Mouse (Mus musculus) MEL (cell line): ENCODE data around the gene Myg1. TPM values are rescaled to one million over a fixed set of nuclear protein-coding genes. Genes with fewer than 3 reads are reported as not detected.
A peak's percentile ranks its signal among the peaks of the same experiment; 100 is the strongest.

Experiments
- DNase-seq: peaks from one replicate; pipeline ENCODE4 v3.0.0; 2011; ENCODE audit warnings: low read depth, low spot score
- H3K27ac ChIP-seq: 2 replicates; pipeline ENCODE4 v1.5.1; 2012; ENCODE audit warnings: low read depth, mild to moderate bottlenecking, control low read depth, low read length, moderate library complexity; ENCODE audit not compliant: control insufficient read depth
- H3K27me3 ChIP-seq, 2 experiments: fragments of 150-350 bp in 1 of 2; sonication (generic) in 1 of 2; 2 replicates each; pipeline ENCODE4 v1.6.1; 2012; ENCODE audit warnings: low read length in 2 of 2, mild to moderate bottlenecking in 2 of 2, improper control_type of control experiment in 1 of 2, moderate library complexity in 1 of 2; ENCODE audit not compliant: insufficient read depth in 2 of 2, control insufficient read depth in 1 of 2
- H3K36me3 ChIP-seq, 2 experiments: 2 replicates each; pipeline ENCODE4 v1.6.1; 2012 to 2014; ENCODE audit warnings: low read length in 2 of 2, improper control_type of control experiment in 1 of 2, inconsistent platforms in 1 of 2, mild to moderate bottlenecking in 1 of 2; ENCODE audit not compliant: insufficient read depth in 2 of 2, control insufficient read depth in 1 of 2
- H3K4me1 ChIP-seq, 2 experiments: fragments of 150-350 bp in 1 of 2; sonication (generic) in 1 of 2; 2 replicates each; pipeline ENCODE4 v1.6.1; 2012; ENCODE audit warnings: low read length in 2 of 2, improper control_type of control experiment in 1 of 2, mild to moderate bottlenecking in 1 of 2; ENCODE audit not compliant: insufficient read depth in 2 of 2, control insufficient read depth in 1 of 2
- H3K4me3 ChIP-seq, 2 experiments: fragments of 150-350 bp in 1 of 2; sonication (generic) in 1 of 2; 2 replicates each; pipeline ENCODE4 v1.5.1; 2012; ENCODE audit warnings: low read depth in 2 of 2, low read length in 2 of 2, mild to moderate bottlenecking in 2 of 2, moderate library complexity in 2 of 2, control low read depth in 1 of 2, improper control_type of control experiment in 1 of 2; ENCODE audit not compliant: control insufficient read depth in 1 of 2, insufficient read depth in 1 of 2
- H3K79me2 ChIP-seq: 2 replicates; pipeline ENCODE4 v1.6.1; 2012; ENCODE audit warnings: mild to moderate bottlenecking, low read length, moderate library complexity; ENCODE audit not compliant: control insufficient read depth, poor library complexity, insufficient read depth
- H3K9ac ChIP-seq: 2 replicates; pipeline ENCODE4 v1.6.1; 2012; ENCODE audit warnings: low read depth, mild to moderate bottlenecking, control low read depth, low read length, moderate library complexity; ENCODE audit not compliant: control insufficient read depth, poor library complexity, severe bottlenecking
- H3K9me3 ChIP-seq: fragments of 150-350 bp; sonication (generic); replicated peaks from 2 replicates; pipeline ENCODE4 v1.6.1; 2012; ENCODE audit warnings: mild to moderate bottlenecking, low read length, improper control_type of control experiment, moderate library complexity; ENCODE audit not compliant: insufficient read depth
- E2F4 ChIP-seq: IDR thresholded peaks from 2 replicates; pipeline ENCODE4 v1.6.1; 2011; ENCODE audit warnings: low read depth, low read length, improper control_type of control experiment, borderline replicate concordance
- ELF1 ChIP-seq: IDR thresholded peaks from 2 replicates; pipeline ENCODE4 v1.6.1; 2014; ENCODE audit warnings: low read depth, mild to moderate bottlenecking, inconsistent platforms, low read length, improper control_type of control experiment, moderate library complexity
- EP300 ChIP-seq, 2 experiments: IDR thresholded peaks; 2 replicates each; pipeline ENCODE4 v1.6.1; 2011; ENCODE audit warnings: improper control_type of control experiment in 2 of 2, low read length in 2 of 2, low read depth in 1 of 2, mild to moderate bottlenecking in 1 of 2
- ETS1 ChIP-seq: IDR thresholded peaks from 2 replicates; pipeline ENCODE4 v1.6.1; 2012; ENCODE audit warnings: low read depth, mild to moderate bottlenecking, inconsistent platforms, low read length, improper control_type of control experiment, moderate library complexity
- GABPA ChIP-seq: IDR thresholded peaks from 2 replicates; pipeline ENCODE4 v1.6.1; 2012; ENCODE audit warnings: low read depth, mild to moderate bottlenecking, inconsistent platforms, low read length, improper control_type of control experiment, moderate library complexity
- MAX ChIP-seq: IDR thresholded peaks from 2 replicates; pipeline ENCODE4 v1.6.1; 2011; ENCODE audit warnings: low read length, improper control_type of control experiment
- MAZ ChIP-seq: IDR thresholded peaks from 2 replicates; pipeline ENCODE4 v1.6.1; 2012; ENCODE audit warnings: low read depth, mild to moderate bottlenecking, inconsistent platforms, low read length, improper control_type of control experiment
- MEF2A ChIP-seq: IDR thresholded peaks from 2 replicates; pipeline ENCODE4 v1.6.1; 2014; ENCODE audit warnings: low read depth, mild to moderate bottlenecking, inconsistent platforms, low read length, improper control_type of control experiment; ENCODE audit not compliant: poor library complexity, insufficient replicate concordance, severe bottlenecking; ENCODE audit errors: extremely low read depth
- MXI1 ChIP-seq: IDR thresholded peaks from 2 replicates; pipeline ENCODE4 v1.6.1; 2011; ENCODE audit warnings: mild to moderate bottlenecking, low read depth, low read length, improper control_type of control experiment
- POLR2A ChIP-seq, 2 experiments: IDR thresholded peaks; 2 replicates each; pipeline ENCODE4 v1.6.1; 2011 to 2012; ENCODE audit warnings: low read length in 2 of 2, mild to moderate bottlenecking in 2 of 2, control low read depth in 1 of 2, improper control_type of control experiment in 1 of 2, low read depth in 1 of 2, moderate library complexity in 1 of 2; ENCODE audit not compliant: control insufficient read depth in 1 of 2, insufficient read depth in 1 of 2, poor library complexity in 1 of 2
- POLR2AphosphoS2 ChIP-seq: IDR thresholded peaks from 2 replicates; pipeline ENCODE4 v1.6.1; 2011; ENCODE audit warnings: low read length, improper control_type of control experiment
- RAD21 ChIP-seq: IDR thresholded peaks from 2 replicates; pipeline ENCODE4 v1.6.1; 2011; ENCODE audit warnings: mild to moderate bottlenecking, low read depth, low read length, improper control_type of control experiment
- RCOR1 ChIP-seq: IDR thresholded peaks from 2 replicates; pipeline ENCODE4 v1.6.1; 2012; ENCODE audit warnings: low read depth, mild to moderate bottlenecking, inconsistent platforms, low read length, improper control_type of control experiment
- SIN3A ChIP-seq: IDR thresholded peaks from 2 replicates; pipeline ENCODE4 v1.6.1; 2012; ENCODE audit warnings: low read length, improper control_type of control experiment, inconsistent platforms
- SMC3 ChIP-seq: IDR thresholded peaks from 2 replicates; pipeline ENCODE4 v1.6.1; 2011; ENCODE audit warnings: low read depth, low read length, improper control_type of control experiment
- TAL1 ChIP-seq: IDR thresholded peaks from 2 replicates; pipeline ENCODE4 v1.6.1; 2012; ENCODE audit warnings: mild to moderate bottlenecking, inconsistent platforms, low read length, moderate library complexity, mixed read lengths
- TBP ChIP-seq: IDR thresholded peaks from 2 replicates; pipeline ENCODE4 v1.8.0; 2011; ENCODE audit warnings: low read depth, low read length, improper control_type of control experiment
- TCF12 ChIP-seq: IDR thresholded peaks from 2 replicates; pipeline ENCODE4 v1.6.1; 2014; ENCODE audit warnings: low read depth, mild to moderate bottlenecking, inconsistent platforms, low read length, improper control_type of control experiment, moderate library complexity
- ZC3H11A ChIP-seq: IDR thresholded peaks from 2 replicates; pipeline ENCODE4 v1.6.1; 2012; ENCODE audit warnings: low read depth, mild to moderate bottlenecking, inconsistent platforms, low read length, improper control_type of control experiment
- ZNF384 ChIP-seq: IDR thresholded peaks from 2 replicates; pipeline ENCODE4 v1.6.1; 2012; ENCODE audit warnings: low read depth, mild to moderate bottlenecking, inconsistent platforms, low read length, improper control_type of control experiment
- polyA plus RNA-seq, 2 experiments: library from polyadenylated mRNA; stranded (reverse) in 1 of 2; unstranded in 1 of 2; fragments of >175 nt in 1 of 2; fragments of >200 nt in 1 of 2; gene quantifications; 2 replicates each; pipeline versions ENCODE4 v1.2.1 to v1.2.4; 2012; ENCODE audit warnings: low replicate concordance in 2 of 2, low read depth in 1 of 2; ENCODE audit not compliant: insufficient read length in 2 of 2, insufficient read depth in 1 of 2, missing spikeins in 1 of 2
- total RNA-seq: library from RNA; depleted of rRNA; stranded (reverse); fragments of 300-350 nt; gene quantifications from 2 replicates; pipeline ENCODE4 v1.2.3, GENCODE M21; 2012

Myg1 gene
- total and polyA plus RNA-seq, 3 experiments = 135 to 292 (median 140) TPM

DNA sequence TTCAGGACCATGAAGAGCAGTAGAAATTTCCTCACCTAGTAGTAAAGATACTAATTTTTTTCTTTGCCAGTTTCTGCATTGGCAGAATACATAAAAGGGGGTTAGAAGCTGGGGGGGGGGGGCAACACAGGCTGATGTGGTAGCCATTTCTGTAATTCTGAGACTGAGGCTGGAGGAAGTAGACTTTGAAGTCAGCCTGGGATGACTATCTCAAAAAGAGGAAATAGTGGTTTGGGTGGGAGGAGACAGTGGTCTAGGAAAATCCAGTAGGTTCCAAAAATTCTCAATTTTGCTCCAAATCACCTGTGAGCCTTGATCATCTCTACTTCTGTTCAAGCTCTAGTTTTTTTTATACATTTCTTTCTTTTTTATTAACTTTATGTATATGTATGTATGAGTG, 20.0 kb upstream of the Myg1 start:
- H3K9me3 ChIP-seq = no peaks in the 10 kb centered on the region
- no peaks in the 10 kb centered on the region for H3K27me3 ChIP-seq
- no peak overlapping the region for H3K9ac ChIP-seq
- no peaks in the 10 kb centered on the region for H3K79me2 ChIP-seq
- TF ChIP-seq MEF2A (no peak), EP300 (IDR thresholded peaks at IDR 0.05; ENCODE audit: low read depth in 1 of 2, low read length in 2 of 2) (peak; percentile 42 to 78; a peak in 3 of 4 replicates), ETS1 (peak; percentile 39; the same call in 1 of the 2 replicates), GABPA (no peak), MXI1 (no peak), POLR2A (IDR thresholded peaks at IDR 0.05; ENCODE audit: control insufficient read depth in 1 of 2, insufficient read depth in 1 of 2, low read depth in 1 of 2, low read length in 2 of 2, poor library complexity in 1 of 2) (no peak), RCOR1 (peak; percentile 73), ELF1 (no peak), ZNF384 (0 out of 2 replicates have a peak, but pooled peaks have one; percentile 15), TBP (0 out of 2 replicates have a peak, but pooled peaks have one; percentile 17), POLR2AphosphoS2 (no peak), SIN3A (peak; percentile 32; the same call in 1 of the 2 replicates), TAL1 (no peak)
- DNase-seq = peak; percentile 84
- no peak overlapping the region for H3K4me3 ChIP-seq
- H3K36me3 ChIP-seq = peaks cover 8 to 33% of the 10 kb centered on the region in 2 experiments
- H3K4me1 ChIP-seq = peaks cover 5% of the 10 kb centered on the region in 2 experiments
- H3K27ac ChIP-seq = no peak overlapping the region

DNA sequence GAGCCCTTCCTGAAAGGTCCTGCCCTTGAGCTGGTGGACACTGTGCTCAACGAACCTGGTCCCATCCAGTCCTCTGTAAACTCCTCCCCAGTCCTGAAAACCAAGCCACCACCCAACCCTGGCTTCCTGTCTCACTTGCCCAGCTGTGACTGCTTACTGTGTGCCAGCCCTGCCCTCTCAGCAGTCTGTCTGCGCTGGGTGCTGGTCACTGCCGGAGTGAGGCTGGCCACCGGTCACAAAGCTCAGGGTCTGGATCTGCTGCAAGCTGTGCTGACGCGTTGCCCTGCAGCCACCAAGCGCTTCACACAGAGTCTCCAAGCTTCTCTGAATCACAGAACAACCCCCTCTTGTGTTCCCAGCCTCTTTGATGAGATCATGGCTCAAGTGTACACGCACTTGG, 16.2 kb upstream of the Myg1 start:
- no peak overlapping the region for H3K4me3 ChIP-seq

More for the DNA sequence above, 16.2 kb upstream of the Myg1 start:
- peaks cover 5% of the 10 kb centered on the region in 2 experiments for H3K4me1 ChIP-seq
- H3K36me3 ChIP-seq = peaks cover 8 to 37% of the 10 kb centered on the region in 2 experiments
- no peak overlapping the region for H3K9ac ChIP-seq
- no peaks in the 10 kb centered on the region for H3K9me3 ChIP-seq
- no peaks in the 10 kb centered on the region for H3K27me3 ChIP-seq
- no peaks in the 10 kb centered on the region for H3K79me2 ChIP-seq
- DNase-seq = no peak
- TF ChIP-seq POLR2A (IDR thresholded peaks at IDR 0.05; ENCODE audit: control insufficient read depth in 1 of 2, insufficient read depth in 1 of 2, low read depth in 1 of 2, low read length in 2 of 2, poor library complexity in 1 of 2) (no peak), MAZ (no peak), SMC3 (no peak), TCF12 (no peak), MAX (no peak), ELF1 (no peak), TBP (no peak), RAD21 (no peak), ZC3H11A (no peak), E2F4 (no peak)
- H3K27ac ChIP-seq = no peak overlapping the region
